Mouse (Mus musculus): ENCODE results near the gene Slc39a3.

DNA sequence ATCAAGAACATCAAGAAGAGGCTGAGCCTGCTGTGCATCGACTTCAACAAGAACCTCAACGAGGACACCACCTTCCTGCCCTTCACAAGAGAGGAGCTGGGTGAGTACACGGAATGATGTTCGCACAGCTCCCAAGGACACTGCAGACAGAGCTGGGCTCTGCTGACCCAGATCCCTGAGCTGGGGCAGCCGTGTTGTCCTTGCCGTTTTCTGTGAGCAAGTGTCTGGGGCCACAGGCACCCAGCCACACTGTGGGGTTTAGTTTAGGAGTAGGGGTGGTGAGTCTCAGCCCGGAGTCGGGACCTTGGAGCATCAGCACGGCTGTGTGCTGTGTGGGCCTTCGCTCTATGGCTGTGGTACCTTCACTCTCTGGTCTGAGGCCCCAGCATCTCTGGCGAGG lies 40.7 kb upstream of the Slc39a3 start:
- TF ChIP-seq CTCF (IDR thresholded peaks at IDR 0.05; ENCODE audit: control insufficient read depth, insufficient read depth, insufficient read length) = no peak
- TF ChIP-seq MAX (IDR thresholded peaks at IDR 0.05) = no peak
- TF ChIP-seq USF1 (IDR thresholded peaks at IDR 0.05; ENCODE audit: low read depth) = no peak
- TF ChIP-seq MYOD1 (IDR thresholded peaks at IDR 0.05; ENCODE audit: control insufficient read depth, insufficient read length, low read depth) = no peak
- TF ChIP-seq MYOG (IDR thresholded peaks at IDR 0.05; ENCODE audit: control insufficient read depth, extremely low read depth, insufficient read length) = no peak
- no peak for TF ChIP-seq FOSL1 (IDR thresholded peaks at IDR 0.05; ENCODE audit: insufficient read depth, low read length, poor library complexity, severe bottlenecking)
